Mouse (Mus musculus): Measurements from ENCODE around the gene Sash1.

DNA sequence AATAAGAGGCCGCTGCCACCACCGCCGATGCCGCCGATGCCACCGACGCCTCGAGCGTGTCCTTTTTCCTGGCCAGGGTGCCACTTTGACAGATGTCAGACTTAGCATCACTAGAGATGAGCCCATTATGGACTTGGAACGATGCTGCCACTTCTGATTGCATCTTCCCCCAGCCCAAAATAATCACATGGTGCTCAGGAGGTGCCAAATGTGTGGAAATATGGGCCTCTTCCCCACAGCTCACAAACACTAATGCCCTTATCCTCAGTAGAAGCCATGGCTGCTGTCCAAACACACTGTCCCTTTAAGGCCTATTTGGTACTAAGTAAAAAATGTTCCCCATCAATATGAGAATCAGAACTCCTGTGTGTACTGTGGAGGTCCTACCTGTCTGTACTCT is 39.6 kb downstream of the Sash1 start:
- TF ChIP-seq POLR2A (IDR thresholded peaks at IDR 0.05; ENCODE audit: extremely low read depth, insufficient read depth, low read length) = no peak
- no peak for TF ChIP-seq CTCF (IDR thresholded peaks at IDR 0.05; ENCODE audit: low read depth, low read length)

All from liver, adult 2 months (tissue).